Mouse (Mus musculus) spleen, adult 12 weeks (tissue): Measurements from ENCODE around the gene Pdlim5.
"Not testable (repeated sequence)": the region's sequence is repeated elsewhere in the genome, so short reads cannot be mapped to it uniquely, and the experiment has no call there.

ENCODE experiments used
- DNase-seq: peaks from one replicate; pipeline ENCODE4 v3.0.0; 2022; ENCODE audit warnings: low spot score

The Pdlim5 gene

DNA sequence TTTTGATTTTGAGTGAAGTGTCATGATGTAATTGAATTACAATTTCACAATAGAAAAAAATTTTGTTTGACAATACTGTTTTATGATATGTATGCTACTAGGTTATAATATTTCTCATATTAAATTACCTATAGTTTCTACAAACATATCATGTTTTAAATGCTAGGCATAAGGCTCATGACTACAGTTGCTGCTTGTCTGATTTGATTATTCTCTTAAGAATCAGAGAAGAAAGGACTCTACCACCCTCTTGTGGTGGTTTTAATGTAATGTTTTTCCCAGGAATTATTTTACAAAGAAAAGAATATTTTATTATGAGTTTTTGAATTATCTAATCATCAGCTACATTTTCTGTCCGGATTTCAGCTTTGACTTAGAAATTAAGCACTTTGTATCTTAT lies 120.5 kb downstream of the Pdlim5 start:
- DNase-seq: no peak

DNA sequence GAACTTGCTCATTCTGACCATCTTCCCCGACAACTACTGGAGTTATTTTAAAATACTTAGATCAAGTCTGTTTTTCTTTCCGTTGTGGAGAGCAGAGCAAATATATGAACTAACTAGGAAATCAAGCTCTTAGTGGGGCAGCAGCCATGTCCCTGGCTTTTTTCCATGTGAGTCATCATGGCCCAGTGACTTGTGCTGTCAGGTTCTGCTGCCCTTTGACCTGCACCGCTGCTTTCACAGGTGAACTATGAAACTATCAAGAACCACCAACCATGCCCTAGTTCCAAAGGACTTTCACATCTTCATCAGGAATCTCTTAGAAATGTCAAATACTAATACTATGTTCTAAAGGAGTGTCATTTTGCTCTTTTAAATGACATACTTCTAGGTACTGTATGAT lies 121.0 kb downstream of the Pdlim5 start:
- DNase-seq: no peak

DNA sequence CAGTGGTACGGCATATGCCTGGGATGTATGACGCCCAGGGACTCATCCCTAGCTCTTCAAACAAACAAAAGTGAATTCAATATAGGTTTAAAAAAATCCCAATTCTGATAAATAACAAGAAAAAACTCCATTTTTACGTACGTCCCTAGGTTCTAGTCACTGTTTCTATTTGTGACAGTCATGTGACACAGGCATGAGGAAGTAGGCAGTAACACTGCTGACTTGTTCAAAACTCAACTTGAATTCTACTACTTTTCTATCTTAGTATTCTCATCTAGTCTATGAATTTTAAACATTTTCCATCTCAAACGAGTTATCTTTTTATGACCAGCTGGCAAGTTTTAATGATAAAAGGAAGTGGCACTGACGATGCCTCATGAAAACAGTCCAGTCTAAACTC lies 122.2 kb downstream of the Pdlim5 start:
- DNase-seq: no peak

DNA sequence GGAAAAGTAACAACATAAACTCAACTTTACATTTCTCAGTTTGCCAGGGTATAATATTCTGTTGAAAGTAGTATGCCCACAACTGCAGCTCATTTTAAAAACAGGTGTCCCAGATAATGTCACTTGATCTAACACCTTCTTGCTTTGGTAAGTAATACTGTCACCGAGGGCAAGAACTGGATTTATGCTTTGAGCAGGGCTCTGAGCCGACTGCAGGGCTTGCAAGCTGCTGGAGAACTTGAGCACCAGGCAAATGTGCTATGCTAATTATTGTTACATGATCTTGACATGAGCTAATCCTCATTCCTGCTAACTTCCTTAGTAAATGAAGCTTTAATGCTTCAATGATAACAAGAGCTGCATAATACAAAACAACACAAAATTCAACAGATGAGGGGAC lies 139.1 kb downstream of the Pdlim5 start:
- DNase-seq: no peak

- DNase-seq: no peak
These were observed 143.4 kb downstream of the Pdlim5 start for GRCm38 (mm10) chr3:142252086-142252485.

DNA sequence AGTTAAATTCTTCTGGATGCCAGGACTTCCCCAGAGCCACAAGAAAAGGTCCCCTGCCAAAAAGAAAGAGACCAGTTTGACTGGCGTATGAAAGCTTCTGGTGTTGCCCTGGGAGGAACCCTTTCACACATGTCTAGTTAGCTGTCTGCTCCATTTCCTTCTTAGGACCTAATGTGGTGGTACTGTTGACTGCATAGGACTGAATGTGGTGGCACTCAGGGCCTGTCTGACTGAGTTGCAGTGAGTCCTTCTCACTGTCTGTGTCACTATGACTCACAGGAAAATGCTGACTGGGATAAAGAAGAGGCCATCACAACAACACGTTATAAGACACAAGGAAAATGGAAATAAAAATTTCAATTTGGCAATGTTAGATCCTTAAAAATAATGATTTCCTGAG lies 146.0 kb downstream of the Pdlim5 start:
- no peak for DNase-seq

GRCm38 (mm10) chr3:142243263-142243662 lies 152.2 kb downstream of the Pdlim5 start:
- DNase-seq: peak; percentile 2

- DNase-seq: no peak
These were observed 156.2 kb downstream of the Pdlim5 start for GRCm38 (mm10) chr3:142239298-142239697.

DNA sequence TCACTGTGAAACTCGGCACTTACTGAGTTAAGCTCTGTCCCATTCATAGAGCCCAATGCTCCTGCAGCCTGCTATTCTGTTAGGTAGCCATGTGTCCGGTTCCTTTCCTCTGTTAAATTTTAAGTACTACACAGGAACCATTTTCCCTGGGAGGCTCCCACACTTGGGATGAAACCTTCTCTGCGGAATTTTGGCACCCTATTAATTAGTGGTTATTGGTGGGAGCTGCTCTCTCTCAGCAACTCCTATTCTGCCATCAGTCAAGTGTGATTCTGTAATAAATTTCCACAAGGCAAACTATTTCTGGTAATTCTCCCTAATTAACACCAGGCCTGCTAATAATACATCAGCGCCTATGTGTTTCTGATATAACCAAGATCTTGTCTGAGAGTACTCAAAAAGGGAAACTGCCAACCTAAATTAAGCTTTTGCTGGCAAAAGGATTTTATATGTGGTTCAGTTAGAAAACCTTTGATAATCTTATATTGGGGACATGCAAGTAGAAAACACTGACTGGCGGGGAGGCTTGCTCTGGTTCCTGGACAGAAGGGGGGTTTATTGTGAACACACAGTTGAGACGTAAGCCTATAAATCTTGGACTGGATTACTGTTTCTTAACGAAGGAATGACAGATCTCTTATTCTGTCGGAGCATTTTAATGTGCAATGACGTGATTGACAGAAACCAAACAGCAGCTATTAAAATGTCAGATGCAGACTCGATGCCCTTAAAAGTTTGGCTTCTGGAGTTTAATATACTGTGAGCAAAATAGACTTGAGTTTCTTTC lies 157.0 kb downstream of the Pdlim5 start:
- no peak for DNase-seq

DNA sequence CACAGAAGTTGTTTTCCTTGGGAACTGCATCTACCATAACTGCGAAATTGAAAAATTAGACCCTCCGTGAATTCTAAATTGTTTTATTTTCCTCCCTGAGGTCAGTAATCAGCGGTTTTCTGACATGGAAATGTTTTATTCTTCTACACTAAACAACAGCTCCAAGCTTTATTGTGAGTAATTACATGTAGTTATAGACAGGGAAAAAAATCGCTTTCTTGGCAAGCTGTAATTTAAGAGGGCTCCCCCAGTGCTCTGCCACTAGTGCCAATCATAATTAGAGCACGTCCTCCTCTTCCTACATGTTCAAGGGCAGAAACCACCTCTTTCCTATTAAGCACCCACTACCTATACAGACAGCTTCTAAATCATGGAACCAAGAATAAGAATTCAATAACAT lies 157.9 kb downstream of the Pdlim5 start:
- no peak for DNase-seq

DNA sequence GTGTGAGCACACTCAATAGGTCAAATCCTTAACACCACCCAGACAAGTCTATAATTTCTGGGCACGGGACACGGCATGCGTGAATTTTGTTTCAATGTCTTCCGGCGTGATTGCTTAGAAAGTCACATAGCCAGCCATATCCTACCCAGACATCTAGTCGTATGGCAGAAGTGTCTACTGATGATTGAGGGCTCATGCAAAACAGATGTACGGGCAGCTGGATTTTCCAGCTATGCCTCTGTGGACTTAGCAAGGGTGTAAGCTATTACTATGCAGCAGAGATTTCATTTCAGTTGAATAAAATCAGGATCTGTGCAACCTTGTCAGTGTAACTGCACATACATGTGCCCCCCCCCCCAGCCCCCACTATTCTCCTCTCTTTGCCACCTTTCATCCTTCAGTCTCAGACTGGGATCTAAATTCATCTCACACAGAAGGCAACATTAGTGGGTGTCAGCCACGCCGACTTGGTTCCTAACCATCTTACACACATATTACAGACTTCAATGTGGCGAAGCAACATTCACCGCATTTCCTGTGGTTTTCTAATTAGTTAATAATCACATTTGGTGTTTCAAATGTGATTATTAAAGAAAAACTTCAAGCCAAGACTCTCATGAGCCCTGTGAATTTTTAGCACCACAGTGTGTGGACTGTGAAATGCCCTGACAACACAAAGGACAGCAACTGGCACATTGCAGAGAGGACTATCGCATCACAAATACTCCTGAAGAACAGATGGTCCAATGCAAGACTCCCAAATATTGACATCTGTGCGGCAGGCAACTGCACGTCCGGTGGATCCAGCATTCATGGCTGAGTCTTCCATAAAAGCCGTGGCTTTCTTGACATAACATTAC lies 161.7 kb downstream of the Pdlim5 start:
- DNase-seq: no peak

- no peak for DNase-seq
These were observed 166.8 kb downstream of the Pdlim5 start for GRCm38 (mm10) chr3:142228665-142229064.

DNA sequence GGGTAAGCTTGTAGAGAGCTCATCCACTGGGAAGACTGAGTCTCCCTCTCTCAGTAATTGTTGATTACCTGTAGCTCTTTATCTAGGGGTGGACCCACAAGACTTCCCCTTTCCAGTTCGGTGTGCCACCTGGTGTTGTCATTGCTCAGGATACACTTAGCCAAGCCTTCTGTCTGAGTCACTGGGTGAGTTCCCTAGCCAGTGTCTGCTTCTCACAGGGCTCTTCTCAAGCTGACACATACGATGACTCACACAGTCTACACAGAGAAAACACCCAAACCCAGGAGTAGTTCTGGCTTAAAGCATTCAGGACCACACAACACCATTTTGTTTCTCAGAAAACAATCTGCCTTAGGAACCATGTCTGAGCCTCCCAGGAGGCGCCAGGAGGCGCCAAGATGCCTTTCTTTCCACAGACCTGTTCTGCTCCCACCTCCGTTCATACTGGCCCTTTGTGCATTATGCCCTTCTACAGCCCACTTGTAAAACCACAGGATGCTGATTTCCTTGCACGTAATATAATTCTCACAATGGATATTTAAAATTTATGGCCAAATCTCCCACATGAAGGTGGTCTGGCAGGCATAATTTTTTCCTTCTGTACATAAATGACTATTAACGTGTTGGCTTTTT lies 172.9 kb downstream of the Pdlim5 start:
- no peak for DNase-seq

DNA sequence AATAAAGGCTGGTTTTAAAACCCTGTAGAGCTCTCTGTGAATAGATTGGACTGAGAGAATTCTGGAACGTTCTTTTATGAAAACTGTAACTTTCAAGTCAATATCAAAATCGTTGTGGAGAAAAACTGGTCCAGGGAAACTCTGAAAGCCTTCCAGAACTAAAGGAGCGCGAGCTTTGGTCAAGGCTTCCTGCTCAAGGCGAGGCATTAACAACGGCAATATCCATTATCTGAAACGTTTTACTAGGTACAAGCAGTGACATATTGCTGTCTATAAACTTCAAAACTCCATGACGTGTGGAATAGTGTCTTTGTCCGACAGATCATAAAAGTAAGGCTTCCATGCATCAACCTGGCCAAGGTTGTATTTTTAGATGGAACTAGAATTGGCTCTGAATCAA lies 175.6 kb downstream of the Pdlim5 start:
- DNase-seq: no peak

GRCm38 (mm10) chr3:142212821-142213220 lies 182.7 kb downstream of the Pdlim5 start:
- no peak for DNase-seq

GRCm38 (mm10) chr3:142212186-142212585 lies 183.3 kb downstream of the Pdlim5 start:
- DNase-seq: no peak

- no peak for DNase-seq
These were observed 185.5 kb downstream of the Pdlim5 start for GRCm38 (mm10) chr3:142209981-142210380.

DNA sequence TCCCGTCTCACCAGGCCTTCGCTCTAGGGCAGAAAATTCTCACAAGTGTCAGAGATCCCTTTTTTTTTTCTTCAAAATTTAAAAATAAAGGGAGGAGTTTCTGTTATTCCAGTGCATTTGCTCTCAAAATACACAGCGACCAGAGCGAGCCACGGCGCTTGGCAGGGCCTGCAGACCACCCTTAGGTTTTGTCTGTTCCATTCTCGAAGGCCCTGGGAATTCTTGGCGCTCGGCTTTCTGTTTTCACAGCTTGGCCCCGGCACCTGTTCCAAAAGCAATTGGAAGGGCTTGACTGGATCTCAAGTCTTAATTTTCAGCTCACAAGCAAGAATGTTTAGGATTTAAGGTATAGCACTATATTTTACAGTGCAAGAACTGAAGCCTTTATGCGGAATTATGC lies 186.4 kb downstream of the Pdlim5 start:
- no peak for DNase-seq

DNA sequence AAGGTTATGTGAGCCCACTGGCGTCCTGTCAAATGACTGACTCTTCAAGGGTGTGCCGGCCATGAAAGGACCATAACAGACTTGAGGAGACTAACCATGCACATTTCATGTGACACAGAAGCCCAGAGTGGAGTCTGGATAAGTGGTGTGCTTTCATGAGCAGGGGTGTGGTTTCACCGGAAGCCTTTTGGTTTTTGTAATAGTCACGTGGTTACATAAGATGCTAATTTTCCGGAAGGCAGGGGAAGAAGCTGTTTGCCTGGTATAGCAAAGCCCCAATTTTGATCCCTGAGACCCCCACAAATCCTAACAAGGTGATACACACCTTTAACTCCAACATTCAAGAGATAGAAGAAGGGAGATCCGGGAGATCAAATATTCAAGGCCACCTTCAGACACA lies 188.0 kb downstream of the Pdlim5 start:
- DNase-seq: no peak

DNA sequence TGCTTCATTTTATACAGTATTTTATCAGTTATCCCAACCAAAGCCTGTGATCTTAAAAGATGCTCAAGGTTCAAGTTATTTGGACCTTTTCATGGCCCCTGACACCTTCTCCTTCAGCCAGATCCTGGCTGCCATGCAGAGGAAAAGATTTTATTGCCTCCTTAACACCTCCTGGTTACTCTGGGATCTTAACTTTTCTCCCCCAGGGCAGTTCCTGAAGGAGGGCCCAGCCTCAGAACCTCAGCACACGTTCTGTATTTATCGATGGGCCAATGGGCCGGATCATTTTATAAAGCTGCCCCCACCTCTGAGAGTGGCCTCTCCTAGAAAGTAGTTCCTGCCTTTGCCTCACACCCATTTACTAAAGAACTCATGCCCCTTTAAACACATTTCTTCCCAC lies 189.2 kb downstream of the Pdlim5 start:
- DNase-seq: no peak

DNA sequence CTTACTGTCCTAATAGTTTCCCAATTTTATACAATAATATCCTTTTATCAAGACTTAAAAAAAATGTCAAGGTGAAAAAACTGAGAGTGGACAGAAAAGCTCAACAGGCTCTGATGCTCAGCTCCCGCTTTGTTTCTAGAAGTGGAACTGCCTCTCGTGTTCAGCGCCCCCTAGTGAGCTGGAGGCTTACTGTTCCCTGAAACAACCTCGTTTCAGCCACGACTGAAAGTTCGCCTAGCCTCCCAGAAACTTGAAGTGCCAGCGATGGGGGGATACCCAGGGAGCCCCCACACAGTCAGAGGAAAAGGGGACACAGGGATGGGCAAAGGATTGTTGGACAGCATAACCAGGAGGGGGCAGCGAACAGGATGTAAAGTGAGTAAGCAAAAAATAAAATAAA lies 199.4 kb downstream of the Pdlim5 start:
- no peak for DNase-seq

DNA sequence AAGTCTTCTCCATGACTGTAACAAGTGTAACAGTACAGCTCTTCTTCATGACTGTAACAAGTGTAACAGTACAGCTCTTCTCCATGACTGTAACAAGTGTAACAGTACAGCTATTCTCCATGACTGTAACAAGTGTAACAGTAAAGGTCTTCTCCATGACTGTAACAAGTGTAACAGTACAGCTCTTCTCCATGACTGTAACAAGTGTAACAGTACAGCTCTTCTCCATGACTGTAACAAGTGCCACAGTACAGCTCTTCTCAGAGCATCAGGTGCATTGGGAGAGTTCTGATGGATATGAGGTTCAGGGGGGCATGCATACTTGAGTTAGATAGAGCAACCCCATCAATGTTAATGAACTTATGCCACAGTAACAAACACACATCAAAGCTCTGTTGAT lies 203.9 kb downstream of the Pdlim5 start:
- not testable (repeated sequence) for DNase-seq
